Mouse (Mus musculus): ENCODE data around the gene Ppp6r3. TPM values are rescaled to one million over a fixed set of nuclear protein-coding genes. Genes with fewer than 3 reads are reported as not detected.

Gene Ppp6r3
- polyA plus RNA-seq, 1 experiment from 2014 or later, result 94.1 TPM

DNA sequence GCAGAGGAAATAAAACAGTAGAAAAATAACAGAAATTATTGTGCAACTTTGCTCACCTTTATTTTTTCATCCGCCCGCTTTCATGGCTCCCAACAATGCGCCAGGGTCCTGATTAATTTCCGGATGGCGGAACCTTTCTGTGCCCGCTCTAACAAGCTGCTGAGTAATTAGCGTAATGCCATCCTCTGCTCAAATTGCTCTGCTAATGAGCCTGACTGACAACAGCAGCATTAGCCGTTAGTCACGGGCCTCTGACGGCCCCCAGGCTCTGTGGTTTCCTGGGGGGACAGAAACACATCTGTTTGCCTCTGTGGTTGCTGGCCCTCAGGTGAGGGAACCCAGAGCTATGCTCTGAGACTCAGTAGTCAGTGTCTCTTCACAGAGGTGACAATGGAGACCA, 134.5 kb downstream of the Ppp6r3 start:
- WGBS, result 32% methylated on average over 10 of the region's 10 CpGs
- H3K4me1 ChIP-seq (replicated peaks; ENCODE audit: control insufficient read depth, insufficient read depth, low read length), result peaks cover 6% of the 10 kb centered on the region
- DNase-seq (ENCODE audit: low spot score), result peak; percentile 67
- H3K4me3 ChIP-seq (ENCODE audit: low read depth, low read length), result no peak overlapping the region
- peak overlapping the region; percentile 21; the same call in 1 of the 2 replicates for H3K4me2 ChIP-seq (ENCODE audit: low read depth, low read length, severe bottlenecking)
- H3K27ac ChIP-seq (ENCODE audit: low read depth, low read length), result no peak overlapping the region
- H3K9me3 ChIP-seq (ENCODE audit: control insufficient read depth, low read length), result no peaks in the 10 kb centered on the region
- peaks cover 2% of the 10 kb centered on the region; the same call in 1 of the 2 replicates for H3K27me3 ChIP-seq (ENCODE audit: control insufficient read depth, insufficient read depth, low read length)
- peak; percentile 68 for ATAC-seq (replicated peaks; ENCODE audit: low FRiP score)
- no peak overlapping the region for H3K9ac ChIP-seq (ENCODE audit: low read length)
- H3K36me3 ChIP-seq (ENCODE audit: control insufficient read depth, insufficient read depth, low read length), result no peaks in the 10 kb centered on the region

DNA sequence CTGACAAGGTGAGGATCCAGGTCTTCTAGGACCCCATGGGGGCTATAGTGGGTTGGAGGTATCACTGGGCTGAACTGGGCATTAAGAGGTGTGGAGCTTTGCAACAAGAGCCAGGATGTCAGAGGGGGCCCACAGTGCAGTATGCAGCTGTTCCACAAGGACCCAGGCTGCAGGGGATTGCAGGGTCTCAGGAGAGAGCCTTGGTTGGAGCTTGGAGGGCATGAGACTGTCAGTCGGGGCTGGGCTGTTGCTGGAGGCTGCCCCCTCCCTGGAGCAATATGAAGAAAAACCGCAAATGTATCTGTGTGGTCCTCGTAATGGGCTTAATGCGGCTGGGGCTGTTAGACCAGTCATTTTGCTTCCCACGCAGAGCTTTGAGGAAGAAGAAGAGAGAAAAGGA, 134.9 kb downstream of the Ppp6r3 start:
- H3K36me3 ChIP-seq (ENCODE audit: control insufficient read depth, insufficient read depth, low read length), result no peaks in the 10 kb centered on the region
- H3K9ac ChIP-seq (ENCODE audit: low read length), result no peak overlapping the region
- H3K4me3 ChIP-seq (ENCODE audit: low read depth, low read length), result no peak overlapping the region
- ATAC-seq (replicated peaks; ENCODE audit: low FRiP score), result peak; percentile 65
- peaks cover 6% of the 10 kb centered on the region for H3K4me1 ChIP-seq (replicated peaks; ENCODE audit: control insufficient read depth, insufficient read depth, low read length)
- peaks cover 2% of the 10 kb centered on the region; the same call in 1 of the 2 replicates for H3K27me3 ChIP-seq (ENCODE audit: control insufficient read depth, insufficient read depth, low read length)
- no peak for DNase-seq (ENCODE audit: low spot score)
- peak overlapping the region; percentile 21; the same call in 1 of the 2 replicates for H3K4me2 ChIP-seq (ENCODE audit: low read depth, low read length, severe bottlenecking)
- H3K27ac ChIP-seq (ENCODE audit: low read depth, low read length), result no peak overlapping the region
- H3K9me3 ChIP-seq (ENCODE audit: control insufficient read depth, low read length), result no peaks in the 10 kb centered on the region
- 46% methylated on average over 5 of the region's 5 CpGs for WGBS

DNA sequence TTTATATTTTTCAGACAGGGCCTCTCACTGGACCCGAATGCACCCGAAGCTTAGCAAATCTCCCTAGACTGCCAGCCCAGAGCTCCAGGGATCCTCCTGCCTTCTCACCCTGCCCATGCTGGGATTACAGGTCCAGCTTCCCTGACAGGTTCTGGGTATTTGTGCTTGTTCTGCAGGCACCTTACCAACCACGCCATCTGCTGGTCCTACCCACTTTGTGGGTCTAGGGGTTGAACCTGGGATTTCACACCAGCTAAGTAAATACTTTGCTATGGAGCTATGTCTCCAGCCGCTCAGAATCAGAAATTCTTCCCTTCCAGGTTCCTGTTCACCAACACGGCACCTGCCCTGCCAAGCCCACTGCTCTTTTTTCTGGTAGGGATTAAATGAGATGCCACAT, 137.6 kb downstream of the Ppp6r3 start:
- Histone ChIP-seq H3K9me3 (ENCODE audit: control insufficient read depth, low read length) (no peaks in the 10 kb centered on the region), H3K4me1 (replicated peaks; ENCODE audit: control insufficient read depth, insufficient read depth, low read length) (peaks cover 6% of the 10 kb centered on the region), H3K27ac (ENCODE audit: low read depth, low read length) (no peak overlapping the region), H3K36me3 (ENCODE audit: control insufficient read depth, insufficient read depth, low read length) (no peaks in the 10 kb centered on the region), H3K9ac (ENCODE audit: low read length) (no peak overlapping the region), H3K4me2 (ENCODE audit: low read depth, low read length, severe bottlenecking) (no peak overlapping the region), H3K4me3 (ENCODE audit: low read depth, low read length) (no peak overlapping the region), H3K27me3 (ENCODE audit: control insufficient read depth, insufficient read depth, low read length) (peaks cover 1% of the 10 kb centered on the region; the same call in 1 of the 2 replicates)
- 71% methylated on average over 5 of the region's 5 CpGs for WGBS
- ATAC-seq (replicated peaks; ENCODE audit: low FRiP score) (no peak), DNase-seq (ENCODE audit: low spot score) (no peak)

DNA sequence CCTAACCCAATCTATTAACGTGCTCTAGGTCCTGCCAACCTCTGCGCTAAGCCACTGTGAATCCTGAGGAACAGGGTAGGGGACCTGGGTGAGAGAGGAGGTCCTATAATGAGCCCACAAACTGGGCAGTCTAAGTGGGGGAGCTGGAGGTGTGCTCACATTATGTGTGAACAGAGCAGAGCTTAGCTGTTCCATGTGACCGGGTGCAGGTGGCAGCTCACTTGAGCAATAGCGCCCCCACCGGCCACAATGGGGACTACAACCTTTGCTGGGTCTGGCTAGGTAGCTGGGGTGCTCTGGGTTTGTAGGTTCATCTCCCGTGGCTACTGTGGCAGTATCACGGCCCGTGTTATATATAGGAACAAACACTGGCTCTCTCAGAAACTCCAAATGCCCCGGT, 138.7 kb downstream of the Ppp6r3 start:
- no peak overlapping the region for H3K4me3 ChIP-seq (ENCODE audit: low read depth, low read length)
- H3K4me1 ChIP-seq (replicated peaks; ENCODE audit: control insufficient read depth, insufficient read depth, low read length), result peaks cover 6% of the 10 kb centered on the region
- peak; percentile 67 for DNase-seq (ENCODE audit: low spot score)
- 0 out of 2 replicates have a peak, but pooled peaks have one; percentile 6 for ATAC-seq (replicated peaks; ENCODE audit: low FRiP score)
- WGBS, result 65% methylated on average over 9 of the region's 9 CpGs
- H3K9me3 ChIP-seq (ENCODE audit: control insufficient read depth, low read length), result no peaks in the 10 kb centered on the region
- no peaks in the 10 kb centered on the region; the same call in 1 of the 2 replicates for H3K27me3 ChIP-seq (ENCODE audit: control insufficient read depth, insufficient read depth, low read length)
- H3K9ac ChIP-seq (ENCODE audit: low read length), result no peak overlapping the region
- no peaks in the 10 kb centered on the region for H3K36me3 ChIP-seq (ENCODE audit: control insufficient read depth, insufficient read depth, low read length)
- no peak overlapping the region for H3K4me2 ChIP-seq (ENCODE audit: low read depth, low read length, severe bottlenecking)
- no peak overlapping the region for H3K27ac ChIP-seq (ENCODE audit: low read depth, low read length)

DNA sequence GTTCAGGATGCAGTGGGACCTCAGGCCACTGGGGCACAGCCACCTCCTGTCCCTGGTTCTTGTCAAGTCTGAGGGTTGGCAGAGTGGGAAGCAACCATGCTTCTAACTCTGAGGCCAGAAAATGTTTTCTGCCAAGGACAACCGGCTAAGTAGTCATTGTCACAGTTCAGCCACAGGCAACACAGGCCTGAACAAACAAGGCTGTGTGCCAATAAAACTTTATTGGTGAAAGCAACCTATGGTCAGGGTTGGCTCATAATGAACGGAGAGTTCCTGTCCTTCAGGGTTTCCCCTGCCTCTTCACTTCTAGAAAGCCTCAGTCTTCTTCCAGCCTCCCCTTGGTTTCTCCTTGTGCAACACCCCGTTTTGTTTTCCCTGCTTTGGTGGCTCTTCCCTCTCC, 139.7 kb downstream of the Ppp6r3 start:
- no peaks in the 10 kb centered on the region; the same call in 1 of the 2 replicates for H3K27me3 ChIP-seq (ENCODE audit: control insufficient read depth, insufficient read depth, low read length)
- DNase-seq (ENCODE audit: low spot score) (no peak), ATAC-seq (replicated peaks; ENCODE audit: low FRiP score) (no peak)
- H3K4me3 ChIP-seq (ENCODE audit: low read depth, low read length), result no peak overlapping the region
- H3K4me1 ChIP-seq (replicated peaks; ENCODE audit: control insufficient read depth, insufficient read depth, low read length), result peaks cover 3% of the 10 kb centered on the region
- no peak overlapping the region for H3K27ac ChIP-seq (ENCODE audit: low read depth, low read length)
- H3K36me3 ChIP-seq (ENCODE audit: control insufficient read depth, insufficient read depth, low read length), result no peaks in the 10 kb centered on the region
- no peak overlapping the region for H3K9ac ChIP-seq (ENCODE audit: low read length)
- H3K9me3 ChIP-seq (ENCODE audit: control insufficient read depth, low read length), result no peaks in the 10 kb centered on the region
- no peak overlapping the region for H3K4me2 ChIP-seq (ENCODE audit: low read depth, low read length, severe bottlenecking)
- 87% methylated on average over 3 of the region's 3 CpGs for WGBS

DNA sequence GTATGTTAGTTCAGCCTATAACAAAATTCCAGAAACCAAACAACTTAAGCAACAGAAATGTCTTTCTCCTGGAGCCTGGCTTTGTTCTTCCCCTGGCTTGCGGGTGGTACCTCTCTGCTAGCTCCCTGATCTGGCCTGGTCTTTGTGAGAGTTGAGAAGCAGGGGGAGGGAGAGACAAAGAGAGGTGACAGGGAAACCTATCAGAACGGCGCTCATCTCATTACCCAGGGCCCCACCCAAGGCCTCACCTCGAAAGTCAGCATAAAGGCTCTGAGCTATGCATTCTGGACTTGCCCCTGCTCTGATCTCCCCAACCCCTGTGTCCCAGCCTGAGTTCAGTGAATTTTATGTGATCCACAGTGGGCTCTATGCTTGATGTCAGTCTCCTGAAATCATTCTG, 140.9 kb downstream of the Ppp6r3 start:
- no peaks in the 10 kb centered on the region; the same call in 1 of the 2 replicates for H3K4me1 ChIP-seq (replicated peaks; ENCODE audit: control insufficient read depth, insufficient read depth, low read length)
- WGBS, result 37% methylated on average over 4 of the region's 4 CpGs

DNA sequence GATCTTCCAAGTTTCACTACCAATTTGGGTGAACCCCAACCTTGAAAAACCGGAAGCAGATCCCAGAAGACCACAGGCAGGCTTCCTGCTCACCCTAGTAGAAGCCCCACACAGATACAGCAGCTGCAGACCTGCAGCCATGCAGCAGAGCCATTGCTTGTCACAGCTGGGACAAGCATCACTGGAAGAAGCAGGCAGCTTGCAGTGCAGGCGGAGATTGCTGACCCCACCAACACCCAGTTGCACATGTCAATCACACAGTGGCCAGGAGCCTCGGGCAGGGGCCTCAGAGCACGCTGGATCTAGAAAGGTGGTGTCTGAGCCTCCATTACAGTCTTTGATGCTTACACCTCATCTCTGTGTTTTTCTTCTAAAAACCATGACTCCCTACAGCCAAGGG, 141.4 kb downstream of the Ppp6r3 start:
- no peak overlapping the region for H3K27ac ChIP-seq (ENCODE audit: low read depth, low read length)
- WGBS, result 38% methylated on average over 4 of the region's 4 CpGs

More for the DNA sequence above, 140.9 kb downstream of the Ppp6r3 start:
- DNase-seq (ENCODE audit: low spot score) (no peak), ATAC-seq (replicated peaks; ENCODE audit: low FRiP score) (no peak)
- no peaks in the 10 kb centered on the region for H3K36me3 ChIP-seq (ENCODE audit: control insufficient read depth, insufficient read depth, low read length)
- no peaks in the 10 kb centered on the region for H3K27me3 ChIP-seq (ENCODE audit: control insufficient read depth, insufficient read depth, low read length)
- H3K4me3 ChIP-seq (ENCODE audit: low read depth, low read length), result no peak overlapping the region
- H3K4me2 ChIP-seq (ENCODE audit: low read depth, low read length, severe bottlenecking), result no peak overlapping the region
- no peak overlapping the region for H3K9ac ChIP-seq (ENCODE audit: low read length)
- no peaks in the 10 kb centered on the region for H3K9me3 ChIP-seq (ENCODE audit: control insufficient read depth, low read length)
- no peak overlapping the region for H3K27ac ChIP-seq (ENCODE audit: low read depth, low read length)

DNA sequence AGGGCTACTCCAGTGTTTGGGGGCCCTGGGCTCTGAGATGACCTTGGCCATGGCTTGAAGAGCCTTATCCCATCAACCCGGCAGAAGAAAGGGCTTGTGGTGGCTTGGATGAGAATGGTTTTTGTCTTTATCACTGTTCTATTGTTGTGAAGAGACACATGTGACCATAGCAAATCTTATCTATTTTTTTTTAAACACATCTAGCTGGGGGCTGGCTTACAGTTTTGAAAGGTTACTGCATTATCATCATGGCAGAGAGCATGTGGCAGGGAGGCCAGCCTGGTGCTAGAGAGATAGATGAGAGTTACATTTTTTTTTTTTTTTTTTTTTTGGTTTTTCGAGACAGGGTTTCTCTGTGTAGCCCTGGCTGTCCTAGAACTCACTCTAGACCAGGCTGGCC, 143.6 kb downstream of the Ppp6r3 start:
- Histone ChIP-seq H3K36me3 (ENCODE audit: control insufficient read depth, insufficient read depth, low read length) (no peaks in the 10 kb centered on the region), H3K4me2 (ENCODE audit: low read depth, low read length, severe bottlenecking) (no peak overlapping the region), H3K9ac (ENCODE audit: low read length) (no peak overlapping the region), H3K4me3 (ENCODE audit: low read depth, low read length) (no peak overlapping the region), H3K27me3 (ENCODE audit: control insufficient read depth, insufficient read depth, low read length) (no peaks in the 10 kb centered on the region), H3K27ac (ENCODE audit: low read depth, low read length) (no peak overlapping the region), H3K4me1 (replicated peaks; ENCODE audit: control insufficient read depth, insufficient read depth, low read length) (no peaks in the 10 kb centered on the region; the same call in 1 of the 2 replicates), H3K9me3 (ENCODE audit: control insufficient read depth, low read length) (no peaks in the 10 kb centered on the region)
- 76% methylated on average over 2 of the region's 2 CpGs for WGBS
- DNase-seq (ENCODE audit: low spot score), result no peak
- no peak for ATAC-seq (replicated peaks; ENCODE audit: low FRiP score)

More for the DNA sequence above, 141.4 kb downstream of the Ppp6r3 start:
- Histone ChIP-seq H3K27me3 (ENCODE audit: control insufficient read depth, insufficient read depth, low read length) (no peaks in the 10 kb centered on the region), H3K4me2 (ENCODE audit: low read depth, low read length, severe bottlenecking) (no peak overlapping the region), H3K4me3 (ENCODE audit: low read depth, low read length) (no peak overlapping the region), H3K36me3 (ENCODE audit: control insufficient read depth, insufficient read depth, low read length) (no peaks in the 10 kb centered on the region), H3K9me3 (ENCODE audit: control insufficient read depth, low read length) (no peaks in the 10 kb centered on the region), H3K9ac (ENCODE audit: low read length) (no peak overlapping the region), H3K4me1 (replicated peaks; ENCODE audit: control insufficient read depth, insufficient read depth, low read length) (no peaks in the 10 kb centered on the region; the same call in 1 of the 2 replicates)
- DNase-seq (ENCODE audit: low spot score) (no peak), ATAC-seq (replicated peaks; ENCODE audit: low FRiP score) (no peak)

DNA sequence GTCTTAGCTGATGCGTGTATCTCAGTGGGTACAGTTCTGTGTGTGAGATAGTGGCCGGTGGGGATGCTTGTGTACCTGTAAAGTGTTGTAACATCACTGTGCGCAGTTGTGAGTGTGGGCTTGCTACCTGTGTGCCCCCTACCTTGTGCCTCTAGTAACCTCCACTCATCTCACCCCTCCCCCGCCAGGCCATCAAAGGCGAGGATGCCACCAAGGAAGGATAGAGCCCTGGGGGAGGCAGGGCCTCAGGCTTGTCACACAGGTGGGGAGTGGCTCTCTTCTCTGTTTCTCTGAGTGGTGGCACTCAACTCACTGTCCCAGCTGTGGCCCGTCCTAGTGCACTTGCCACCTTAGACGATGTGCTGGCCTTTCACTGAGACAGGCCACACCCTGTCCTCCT, 144.5 kb downstream of the Ppp6r3 start:
- Histone ChIP-seq H3K9me3 (ENCODE audit: control insufficient read depth, low read length) (no peaks in the 10 kb centered on the region), H3K36me3 (ENCODE audit: control insufficient read depth, insufficient read depth, low read length) (no peaks in the 10 kb centered on the region), H3K9ac (ENCODE audit: low read length) (no peak overlapping the region), H3K4me3 (ENCODE audit: low read depth, low read length) (no peak overlapping the region), H3K27ac (ENCODE audit: low read depth, low read length) (no peak overlapping the region), H3K4me1 (replicated peaks; ENCODE audit: control insufficient read depth, insufficient read depth, low read length) (no peaks in the 10 kb centered on the region; the same call in 1 of the 2 replicates), H3K27me3 (ENCODE audit: control insufficient read depth, insufficient read depth, low read length) (no peaks in the 10 kb centered on the region), H3K4me2 (ENCODE audit: low read depth, low read length, severe bottlenecking) (no peak overlapping the region)
- no peak for ATAC-seq (replicated peaks; ENCODE audit: low FRiP score)
- WGBS, result 82% methylated on average over 7 of the region's 7 CpGs
- no peak for DNase-seq (ENCODE audit: low spot score)

Data from forebrain, embryonic 11.5 days (tissue).